Mouse (Mus musculus): ENCODE measurements around the gene Ubxn6. TPM values are rescaled to one million over a fixed set of nuclear protein-coding genes. Genes with fewer than 3 reads are reported as not detected.
"Not testable (repeated sequence)": the region's sequence is repeated elsewhere in the genome, so short reads cannot be mapped to it uniquely, and the experiment has no call there.

Ubxn6 gene
- total RNA-seq, 1 experiment = 34.8 TPM

DNA sequence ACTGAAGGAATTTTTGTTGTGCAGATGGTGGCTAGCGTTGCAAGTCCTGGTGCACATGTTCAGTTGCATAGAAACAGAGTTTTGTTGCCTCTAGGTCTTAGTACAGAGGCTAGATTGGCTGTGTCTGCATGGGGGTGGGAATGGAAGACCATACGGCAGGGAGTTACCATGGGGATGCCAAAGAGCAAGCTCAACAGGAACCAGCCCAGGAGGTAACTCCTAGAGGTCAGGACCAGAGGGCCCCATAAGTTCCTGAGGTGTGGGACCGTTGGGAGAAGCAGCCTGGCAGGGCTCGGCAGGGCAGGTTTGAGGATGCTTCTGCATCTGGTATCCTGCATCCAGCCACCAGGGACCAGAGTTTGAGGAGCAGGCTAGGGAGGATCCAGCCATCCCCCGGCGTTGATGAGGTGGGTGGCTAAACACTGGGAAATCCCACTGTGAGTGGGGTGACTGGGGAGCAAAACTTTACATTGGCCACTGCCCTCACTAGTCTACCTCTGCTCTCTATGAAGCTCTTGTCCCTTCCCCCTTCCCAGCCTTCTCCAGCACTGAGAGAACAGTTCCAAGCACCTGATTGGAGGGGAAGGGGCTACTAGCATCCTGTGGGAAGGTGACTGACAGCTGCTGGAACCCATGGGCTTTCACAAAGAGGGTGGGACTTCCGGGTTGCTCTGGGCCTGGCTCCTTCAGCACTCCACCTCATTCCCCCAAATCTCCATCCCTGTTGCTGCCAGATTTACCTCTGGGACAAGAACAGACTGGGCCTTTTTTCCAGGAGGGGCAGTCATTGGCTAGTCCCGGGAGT lies 6.2 kb upstream of the Ubxn6 start:
- Histone ChIP-seq H3K27ac (ENCODE audit: insufficient read depth, low read depth, low read length, poor library complexity, severe bottlenecking) (no peak overlapping the region), H3K4me3 (ENCODE audit: insufficient read depth in 1 of 2, low read depth in 1 of 2, low read length in 2 of 2, poor library complexity in 1 of 2, severe bottlenecking in 1 of 2) (peak overlapping the region; percentile 95 to 97), H3K9me3 (ENCODE audit: control insufficient read depth, insufficient read depth, low read depth, low read length) (no peaks in the 10 kb centered on the region), H3K36me3 (ENCODE audit: control insufficient read depth, insufficient read depth, low read length, poor library complexity, severe bottlenecking) (peaks cover 16% of the 10 kb centered on the region), H3K9ac (ENCODE audit: insufficient read depth, low read depth, low read length, poor library complexity, severe bottlenecking) (peak overlapping the region; percentile 93), H3K4me1 (ENCODE audit: control insufficient read depth in 2 of 2, insufficient read depth in 2 of 2, low read length in 2 of 2, poor library complexity in 1 of 2) (peaks cover 0 to 7% of the 10 kb centered on the region in 2 experiments; a peak in 2 of 4 replicates)
- TF ChIP-seq CHD2 (IDR thresholded peaks at IDR 0.05; ENCODE audit: low read depth, low read length) (peak; percentile 86), ZNF384 (IDR thresholded peaks at IDR 0.05; ENCODE audit: low read depth, low read length) (no peak), HCFC1 (IDR thresholded peaks at IDR 0.05; ENCODE audit: borderline replicate concordance, insufficient read depth, low read length) (no peak)
- in situ Hi-C loops (cut with MboI; ENCODE audit: low sequenced_read_pairs in 2 of 2, unreplicated experiment in 2 of 2) = no loop called here
- DNase-seq (ENCODE audit: low read depth, low spot score) = peak; percentile 82

DNA sequence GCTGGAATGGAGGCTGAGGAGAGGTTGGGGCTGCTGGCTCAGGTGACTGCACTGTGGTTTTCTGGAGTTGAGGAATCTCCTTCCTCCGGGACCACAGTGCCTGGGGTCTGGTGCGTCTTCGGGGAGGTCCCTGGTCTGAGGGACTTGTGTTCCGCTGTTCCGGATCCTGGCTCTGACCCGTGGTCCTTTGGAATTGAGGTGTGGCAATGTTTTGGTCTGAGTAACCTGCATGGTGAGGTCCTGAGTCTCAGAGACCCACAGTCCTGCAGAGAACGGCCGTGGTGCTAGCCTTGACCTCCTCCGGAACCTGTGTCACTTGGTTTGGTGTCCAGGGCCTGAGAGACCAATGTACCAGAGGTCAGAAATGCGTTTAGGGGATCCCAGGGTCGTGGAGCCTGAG lies 5.1 kb upstream of the Ubxn6 start:
- Histone ChIP-seq H3K36me3 (ENCODE audit: control insufficient read depth, insufficient read depth, low read length, poor library complexity, severe bottlenecking) (peaks cover 12% of the 10 kb centered on the region), H3K27ac (ENCODE audit: insufficient read depth, low read depth, low read length, poor library complexity, severe bottlenecking) (no peak overlapping the region), H3K4me1 (ENCODE audit: control insufficient read depth in 2 of 2, insufficient read depth in 2 of 2, low read length in 2 of 2, poor library complexity in 1 of 2) (peaks cover 0 to 8% of the 10 kb centered on the region in 2 experiments; a peak in 2 of 4 replicates), H3K9me3 (ENCODE audit: control insufficient read depth, insufficient read depth, low read depth, low read length) (no peaks in the 10 kb centered on the region), H3K9ac (ENCODE audit: insufficient read depth, low read depth, low read length, poor library complexity, severe bottlenecking) (peak overlapping the region; percentile 93), H3K4me3 (ENCODE audit: insufficient read depth in 1 of 2, low read depth in 1 of 2, low read length in 2 of 2, poor library complexity in 1 of 2, severe bottlenecking in 1 of 2) (peak overlapping the region; percentile 95 to 97)
- no peak for DNase-seq (ENCODE audit: low read depth, low spot score)
- in situ Hi-C loops (cut with MboI; ENCODE audit: low sequenced_read_pairs in 2 of 2, unreplicated experiment in 2 of 2) = no loop called here
- no peak for TF ChIP-seq HCFC1 (IDR thresholded peaks at IDR 0.05; ENCODE audit: borderline replicate concordance, insufficient read depth, low read length)
- no peak for TF ChIP-seq ZC3H11A (IDR thresholded peaks at IDR 0.05; ENCODE audit: borderline replicate concordance, low read depth, low read length)

DNA sequence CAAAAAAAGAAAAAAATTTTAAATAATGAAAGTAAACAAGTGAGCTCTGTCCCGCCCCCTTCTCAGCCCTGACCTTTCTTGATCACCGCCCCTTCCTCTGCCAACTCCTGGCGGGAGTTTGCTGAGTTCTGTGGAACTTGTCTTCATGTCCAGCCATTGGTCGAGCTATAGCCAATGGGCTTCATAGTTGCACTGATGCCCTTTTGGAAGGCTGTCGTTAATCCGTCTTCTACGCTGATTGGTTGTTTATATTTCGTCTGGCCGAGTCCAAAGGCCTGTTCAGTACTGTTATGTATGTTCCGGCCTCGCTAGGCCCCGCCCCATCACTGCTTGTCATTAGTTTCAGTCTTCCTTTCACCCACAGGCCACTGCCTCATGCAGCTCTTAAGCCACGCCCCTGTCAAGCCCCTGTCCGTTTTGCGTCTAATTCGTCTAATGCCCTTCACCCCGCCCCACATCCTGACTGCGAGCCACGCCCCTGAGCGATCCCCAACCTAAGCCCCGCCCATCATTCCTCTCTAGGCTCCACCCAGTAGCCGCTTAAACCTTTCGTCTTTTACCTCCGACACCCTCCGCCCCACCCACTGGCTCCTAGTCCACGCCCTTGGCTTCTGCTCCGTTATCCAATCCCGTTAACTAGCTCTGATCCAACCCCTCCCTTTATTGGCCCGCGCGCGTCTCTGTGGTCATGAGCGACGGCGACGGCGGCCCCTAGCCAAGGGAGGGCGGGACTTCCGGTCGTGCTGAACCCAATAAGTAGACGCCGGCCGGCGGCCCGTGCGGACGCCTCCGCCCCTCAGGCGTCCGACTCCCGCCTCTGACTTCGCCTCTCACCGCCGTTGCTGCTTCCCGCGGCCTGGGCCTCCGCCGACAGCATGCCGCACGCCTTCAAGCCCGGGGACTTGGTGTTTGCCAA lies 4.3 kb upstream of the Ubxn6 start, which contains the start of gene Hdgfl2:
TSS of gene Hdgfl2 (plus strand) at position 755 of the 916 bp plus-strand sequence.
- Histone ChIP-seq H3K9me3 (ENCODE audit: control insufficient read depth, insufficient read depth, low read depth, low read length) (no peaks in the 10 kb centered on the region), H3K4me3 (ENCODE audit: insufficient read depth in 1 of 2, low read depth in 1 of 2, low read length in 2 of 2, poor library complexity in 1 of 2, severe bottlenecking in 1 of 2) (peak within 1 kb of the TSS; percentile 95 to 97), H3K36me3 (ENCODE audit: control insufficient read depth, insufficient read depth, low read length, poor library complexity, severe bottlenecking) (peaks cover 12% of the 10 kb centered on the region), H3K27ac (ENCODE audit: insufficient read depth, low read depth, low read length, poor library complexity, severe bottlenecking) (peak within 1 kb of the TSS; percentile 15; the same call in 1 of the 2 replicates), H3K4me1 (ENCODE audit: control insufficient read depth in 2 of 2, insufficient read depth in 2 of 2, low read length in 2 of 2, poor library complexity in 1 of 2) (peaks cover 0 to 8% of the 10 kb centered on the region in 2 experiments; a peak in 2 of 4 replicates), H3K9ac (ENCODE audit: insufficient read depth, low read depth, low read length, poor library complexity, severe bottlenecking) (peak within 1 kb of the TSS; percentile 93)
- DNase-seq (ENCODE audit: low read depth, low spot score) = peak; percentile 100
- TF ChIP-seq ZC3H11A (IDR thresholded peaks at IDR 0.05; ENCODE audit: borderline replicate concordance, low read depth, low read length) = no peak
- TF ChIP-seq HCFC1 (IDR thresholded peaks at IDR 0.05; ENCODE audit: borderline replicate concordance, insufficient read depth, low read length) = no peak
- TF ChIP-seq CHD2 (IDR thresholded peaks at IDR 0.05; ENCODE audit: low read depth, low read length) = peak; percentile 88
- no peak for TF ChIP-seq ZNF384 (IDR thresholded peaks at IDR 0.05; ENCODE audit: low read depth, low read length)
- no peak for TF ChIP-seq MAFK (IDR thresholded peaks at IDR 0.05; ENCODE audit: insufficient read depth, low read depth, low read length)
- in situ Hi-C loops (cut with MboI; ENCODE audit: low sequenced_read_pairs in 2 of 2, unreplicated experiment in 2 of 2) = no loop called here

- Histone ChIP-seq H3K9ac (ENCODE audit: insufficient read depth, low read depth, low read length, poor library complexity, severe bottlenecking) (peak overlapping the region; percentile 40; the same call in 1 of the 2 replicates), H3K27ac (ENCODE audit: insufficient read depth, low read depth, low read length, poor library complexity, severe bottlenecking) (0 out of 2 replicates have a peak overlapping the region, but pooled peaks have one; percentile 15), H3K4me1 (ENCODE audit: control insufficient read depth in 2 of 2, insufficient read depth in 2 of 2, low read length in 2 of 2, poor library complexity in 1 of 2) (peaks cover 0 to 11% of the 10 kb centered on the region in 2 experiments; a peak in 2 of 4 replicates), H3K4me3 (ENCODE audit: insufficient read depth in 1 of 2, low read depth in 1 of 2, low read length in 2 of 2, poor library complexity in 1 of 2, severe bottlenecking in 1 of 2) (peak overlapping the region in 1 of 2 experiments; percentile 57; a peak in 2 of 4 replicates)
- H3K9me3 ChIP-seq (ENCODE audit: control insufficient read depth, insufficient read depth, low read depth, low read length); H3K36me3 ChIP-seq (ENCODE audit: control insufficient read depth, insufficient read depth, low read length, poor library complexity, severe bottlenecking); in situ Hi-C loops (cut with MboI; ENCODE audit: low sequenced_read_pairs in 2 of 2, unreplicated experiment in 2 of 2); DNase-seq (ENCODE audit: low read depth, low spot score): not testable (repeated sequence)
Measured at GRCm38 (mm10) chr17:56078361-56078760, 3.5 kb upstream of the Ubxn6 start.

Data from ES-E14 (cell line).